Mouse (Mus musculus) gastrocnemius, postnatal 14 days (tissue): ENCODE measurements around the gene Eaf1. TPM values are rescaled to one million over a fixed set of nuclear protein-coding genes. Genes with fewer than 3 reads are reported as not detected.

ENCODE experiments used
- DNase-seq: peaks from one replicate; pipeline ENCODE4 v3.0.0; 2021; ENCODE audit warnings: mixed read lengths
- intact Hi-C: fragments of 180-260 bp; cut with DNase I; formaldehyde crosslinking; loops from one replicate; pipeline ENCODE4 v1.15.1; 2025; ENCODE audit warnings: low total_unique reads
- total RNA-seq, 2 experiments: library from RNA; stranded (reverse); gene quantifications; 2 replicates each; pipeline ENCODE4 v1.2.3; 2021

Gene Eaf1
- total RNA-seq, 2 experiments from 2014 or later, result 11.1 to 14.8 TPM

GRCm38 (mm10) chr14:31499526-31499925 is 5.3 kb downstream of the Eaf1 start:
- DNase-seq, result no peak
- intact Hi-C loops, result no loop called here

GRCm38 (mm10) chr14:31503406-31503805 is 9.2 kb downstream of the Eaf1 start:
- peak; percentile 70 for DNase-seq
- intact Hi-C loops, result no loop called here

GRCm38 (mm10) chr14:31506456-31506855 is 12.3 kb downstream of the Eaf1 start:
- intact Hi-C loops, result no loop called here
- DNase-seq, result no peak

GRCm38 (mm10) chr14:31509911-31510310 is 15.7 kb downstream of the Eaf1 start:
- DNase-seq, result peak; percentile 46
- intact Hi-C loops, result no loop called here

- intact Hi-C loops, result no loop called here
- DNase-seq, result no peak
Observed at GRCm38 (mm10) chr14:31510322-31510721, 16.1 kb downstream of the Eaf1 start.

- intact Hi-C loops, result no loop called here
- DNase-seq, result no peak
Observed at GRCm38 (mm10) chr14:31515895-31516294, 21.7 kb downstream of the Eaf1 start.

- no peak for DNase-seq
- intact Hi-C loops, result no loop called here
Observed at GRCm38 (mm10) chr14:31519165-31519564, 25.0 kb downstream of the Eaf1 start.

GRCm38 (mm10) chr14:31521318-31521717 is 27.1 kb downstream of the Eaf1 start:
- DNase-seq, result no peak
- intact Hi-C loops, result loop anchor here (2.0 kb wide), 1 partner anchor 83 kb away; no protein-coding TSS in a partner anchor

- intact Hi-C loops, result no loop called here
- DNase-seq, result no peak
Observed at GRCm38 (mm10) chr14:31525040-31525810, 31.0 kb downstream of the Eaf1 start.

GRCm38 (mm10) chr14:31530847-31531246 is 36.6 kb downstream of the Eaf1 start:
- no peak for DNase-seq
- intact Hi-C loops, result no loop called here

- peak; percentile 20 for DNase-seq
- intact Hi-C loops, result no loop called here
Observed at GRCm38 (mm10) chr14:31531506-31532148, 37.4 kb downstream of the Eaf1 start.

- no peak for DNase-seq
Observed at GRCm38 (mm10) chr14:31532656-31533055, 38.5 kb downstream of the Eaf1 start.

GRCm38 (mm10) chr14:31537298-31537697 is 43.1 kb downstream of the Eaf1 start:
- peak; percentile 50 for DNase-seq
- intact Hi-C loops, result no loop called here

More at GRCm38 (mm10) chr14:31532656-31533055, 38.5 kb downstream of the Eaf1 start:
- intact Hi-C loops, result no loop called here

- intact Hi-C loops, result no loop called here
- DNase-seq, result no peak
Observed at GRCm38 (mm10) chr14:31543885-31544442, 49.8 kb downstream of the Eaf1 start.

- no peak for DNase-seq
- intact Hi-C loops, result no loop called here
Observed at GRCm38 (mm10) chr14:31555021-31555420, 60.8 kb downstream of the Eaf1 start.

GRCm38 (mm10) chr14:31555963-31556434 is 61.8 kb downstream of the Eaf1 start:
- DNase-seq, result peak; percentile 35
- intact Hi-C loops, result no loop called here

GRCm38 (mm10) chr14:31556526-31557260 is 62.5 kb downstream of the Eaf1 start:
- intact Hi-C loops, result no loop called here

GRCm38 (mm10) chr14:31557273-31557672 is 63.1 kb downstream of the Eaf1 start:
- intact Hi-C loops, result no loop called here
- peak; percentile 65 for DNase-seq

More at GRCm38 (mm10) chr14:31556526-31557260, 62.5 kb downstream of the Eaf1 start:
- DNase-seq, result no peak

GRCm38 (mm10) chr14:31557784-31558183 is 63.6 kb downstream of the Eaf1 start:
- peak; percentile 42 for DNase-seq
- intact Hi-C loops, result no loop called here

- intact Hi-C loops, result no loop called here
- no peak for DNase-seq
Observed at GRCm38 (mm10) chr14:31559216-31559615, 65.0 kb downstream of the Eaf1 start.
